In genomic region chrX:61119499-61119898, GRCm38 (mm10) we compare ENCODE assay signal across 9 mouse cellular contexts.
DNase-seq lines count a peak whose midpoint lies in the region; ATAC-seq lines count a peak whose summit lies in the region.
"Had no signal": no experiment of that assay in that cellular context is flagged by ENCODE, and none has a peak within 500 bp of the region (broad histone marks: within the 10 kb centered on the region; RNA-seq: fewer than 3 reads in every experiment).

No protein-coding gene starts in this region.

- no peaks in the 10 kb centered on the region for H3K9me3 ChIP-seq in heart, embryonic 14.5 days (ENCODE audit: control insufficient read depth, low read length)
- no peaks in the 10 kb centered on the region for H3K9me3 ChIP-seq in neural tube, embryonic 11.5 days (ENCODE audit: control insufficient read depth, low read length)

- H3K4me1 ChIP-seq in heart, embryonic 14.5 days (ENCODE audit: control insufficient read depth in 2 of 2, insufficient read depth in 2 of 2, low read length in 2 of 2), result no peaks in the 10 kb centered on the region
- no peaks in the 10 kb centered on the region for H3K4me1 ChIP-seq in neural tube, embryonic 11.5 days (ENCODE audit: control insufficient read depth, insufficient read depth, low read length)

- H3K4me2 ChIP-seq in heart, embryonic 14.5 days (ENCODE audit: low read length), result peak overlapping the region; percentile 39
- no peak overlapping the region for H3K4me2 ChIP-seq in neural tube, embryonic 11.5 days (ENCODE audit: low read depth)

- H3K36me3 ChIP-seq in heart, embryonic 14.5 days (ENCODE audit: control insufficient read depth, insufficient read depth, low read length), result no peaks in the 10 kb centered on the region
- no peaks in the 10 kb centered on the region for H3K36me3 ChIP-seq in neural tube, embryonic 11.5 days (ENCODE audit: control insufficient read depth, insufficient read depth, low read length)

- no peak overlapping the region for H3K9ac ChIP-seq in heart, embryonic 14.5 days (ENCODE audit: low read length)
- no peak overlapping the region for H3K9ac ChIP-seq in neural tube, embryonic 11.5 days (ENCODE audit: low read length)

- 15% methylated on average over 6 of the region's 6 CpGs for WGBS in heart, embryonic 14.5 days
- 31% methylated on average over 6 of the region's 6 CpGs for WGBS in neural tube, embryonic 11.5 days

- H3K27ac ChIP-seq in heart, embryonic 14.5 days (replicated peaks in 1 of 2; ENCODE audit: control insufficient read depth in 1 of 2, insufficient read depth in 1 of 2, low read depth in 2 of 2, low read length in 2 of 2), result no peak overlapping the region
- no peak overlapping the region for H3K27ac ChIP-seq in neural tube, embryonic 11.5 days (ENCODE audit: low read depth, low read length)

- H3K4me3 ChIP-seq in heart, embryonic 14.5 days (ENCODE audit: control insufficient read depth in 1 of 2, insufficient read depth in 1 of 2, low read depth in 1 of 2, low read length in 2 of 2), result no peak overlapping the region
- no peak overlapping the region for H3K4me3 ChIP-seq in neural tube, embryonic 11.5 days (ENCODE audit: low read depth, low read length)
- H3K4me3 ChIP-seq: erythroblast, embryonic 14.5 days had no signal

- no peak for DNase-seq in heart, adult 11 months
- DNase-seq in cerebellum, adult 8-10 months, result peak; percentile 15
- DNase-seq in frontal cortex, postnatal 14 days (ENCODE audit: low spot score in 2 of 2), result peak; percentile 18 to 28
- peak; percentile 44 to 53 for DNase-seq in left cerebral cortex, adult 18-20 months (ENCODE audit: low spot score in 2 of 2)
- peak; percentile 29 for DNase-seq in neural tube, embryonic 11.5 days (ENCODE audit: low spot score)
- no peak for DNase-seq in testis, postnatal 10 days (ENCODE audit: low spot score)
- DNase-seq in urinary bladder, postnatal 14 days (ENCODE audit: low spot score), result no peak

- no peak for ATAC-seq in heart, embryonic 14.5 days (ENCODE audit: insufficient number of reproducible peaks, insufficient read depth, low FRiP score, low read depth)
- no peak for ATAC-seq in neural tube, embryonic 11.5 days (ENCODE audit: insufficient read depth, low FRiP score, low TSS enrichment)

- no peaks in the 10 kb centered on the region for H3K27me3 ChIP-seq in heart, embryonic 14.5 days (ENCODE audit: control insufficient read depth, insufficient read depth, low read length)
- no peaks in the 10 kb centered on the region for H3K27me3 ChIP-seq in neural tube, embryonic 11.5 days (ENCODE audit: control insufficient read depth, insufficient read depth, low read length)

Comparison
In these comparisons a context has a peak if more than half of its experiments do, and no peak if none do; other contexts are left out.
1. DNase-seq: peak in cerebellum, adult 8-10 months (single experiment), frontal cortex, postnatal 14 days (2 of 2), left cerebral cortex, adult 18-20 months (2 of 2) and neural tube, embryonic 11.5 days (single experiment); none in heart, adult 11 months (single experiment), testis, postnatal 10 days (single experiment) and urinary bladder, postnatal 14 days (single experiment).